Mouse (Mus musculus): ENCODE results near the gene Pafah1b2. TPM values are rescaled to one million over a fixed set of nuclear protein-coding genes. Genes with fewer than 3 reads are reported as not detected.
A peak's percentile ranks its signal among the peaks of the same experiment; 100 is the strongest.

Gene Pafah1b2
- polyA plus RNA-seq, 1 experiment from 2014 or later = 182 TPM

DNA sequence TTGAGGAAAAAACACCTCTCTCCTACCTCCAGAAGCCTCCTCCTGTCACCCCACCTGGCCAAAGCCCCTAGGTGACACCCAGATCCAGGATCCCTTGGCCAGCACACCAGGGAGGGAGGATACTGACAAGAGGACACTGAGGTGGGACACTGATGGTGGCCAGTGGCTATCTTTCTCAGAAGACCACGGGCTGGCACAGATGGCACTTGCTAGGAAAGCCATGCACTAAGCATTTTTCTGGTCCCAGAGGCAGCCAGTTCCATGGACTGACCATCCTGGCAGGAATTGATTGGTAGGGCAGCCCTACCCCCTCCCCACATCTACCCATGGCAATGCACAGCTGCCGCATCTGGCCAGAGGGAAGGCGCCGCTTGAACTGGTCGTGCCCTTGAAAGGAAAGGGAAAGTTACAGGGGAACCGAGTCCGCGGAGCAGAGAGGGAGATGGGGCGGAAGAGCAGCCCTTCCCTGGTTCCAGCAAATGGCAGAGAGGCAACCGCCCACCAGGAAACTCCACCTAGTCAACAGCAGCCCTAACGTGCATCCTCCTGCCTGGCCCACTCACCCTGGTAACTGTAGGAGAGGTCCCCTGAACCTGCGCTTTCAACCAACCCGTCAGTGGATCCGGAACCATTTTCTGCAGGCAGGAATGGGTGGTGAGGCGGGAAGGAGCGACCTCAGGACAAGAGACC, 66.2 kb downstream of the Pafah1b2 start:
- Histone ChIP-seq H3K4me1 (no peaks in the 10 kb centered on the region), H3K36me3 (peaks cover 95% of the 10 kb centered on the region), H3K9me3 (no peaks in the 10 kb centered on the region), H3K4me2 (no peak overlapping the region), H3K4me3 (no peak overlapping the region), H3K9ac (no peak overlapping the region), H3K27me3 (no peaks in the 10 kb centered on the region), H3K27ac (no peak overlapping the region)
- ATAC-seq (ENCODE audit: insufficient number of reproducible peaks, low FRiP score, low TSS enrichment, low read depth) = no peak
- 87% methylated on average over 16 of the region's 16 CpGs for WGBS

DNA sequence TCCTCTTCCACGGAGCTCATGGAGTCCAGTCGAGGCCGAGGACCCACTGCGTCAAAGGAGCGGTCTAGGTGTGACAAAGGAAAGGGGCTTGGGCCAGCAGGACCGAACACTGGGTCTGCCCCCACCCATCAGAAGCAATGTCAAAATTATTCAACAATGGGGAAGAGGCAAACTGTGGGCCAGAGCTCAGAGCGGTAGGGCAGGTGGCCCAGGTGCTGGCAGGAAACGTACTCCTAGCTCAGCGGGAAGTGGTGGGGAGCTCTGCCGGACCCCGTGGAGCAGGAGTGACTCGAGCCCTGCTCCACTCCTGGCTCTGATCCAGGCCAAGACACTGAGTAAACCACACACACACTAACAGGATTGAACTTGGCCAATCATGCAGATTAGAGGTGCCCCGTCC, 66.8 kb downstream of the Pafah1b2 start:
- H3K27me3 ChIP-seq = no peaks in the 10 kb centered on the region
- H3K9ac ChIP-seq = no peak overlapping the region
- no peak overlapping the region for H3K4me2 ChIP-seq
- no peak overlapping the region for H3K4me3 ChIP-seq
- WGBS = 83% methylated on average over 13 of the region's 13 CpGs
- H3K36me3 ChIP-seq = peaks cover 95% of the 10 kb centered on the region
- no peak overlapping the region for H3K27ac ChIP-seq
- no peaks in the 10 kb centered on the region for H3K4me1 ChIP-seq
- ATAC-seq (ENCODE audit: insufficient number of reproducible peaks, low FRiP score, low TSS enrichment, low read depth) = no peak
- H3K9me3 ChIP-seq = no peaks in the 10 kb centered on the region

DNA sequence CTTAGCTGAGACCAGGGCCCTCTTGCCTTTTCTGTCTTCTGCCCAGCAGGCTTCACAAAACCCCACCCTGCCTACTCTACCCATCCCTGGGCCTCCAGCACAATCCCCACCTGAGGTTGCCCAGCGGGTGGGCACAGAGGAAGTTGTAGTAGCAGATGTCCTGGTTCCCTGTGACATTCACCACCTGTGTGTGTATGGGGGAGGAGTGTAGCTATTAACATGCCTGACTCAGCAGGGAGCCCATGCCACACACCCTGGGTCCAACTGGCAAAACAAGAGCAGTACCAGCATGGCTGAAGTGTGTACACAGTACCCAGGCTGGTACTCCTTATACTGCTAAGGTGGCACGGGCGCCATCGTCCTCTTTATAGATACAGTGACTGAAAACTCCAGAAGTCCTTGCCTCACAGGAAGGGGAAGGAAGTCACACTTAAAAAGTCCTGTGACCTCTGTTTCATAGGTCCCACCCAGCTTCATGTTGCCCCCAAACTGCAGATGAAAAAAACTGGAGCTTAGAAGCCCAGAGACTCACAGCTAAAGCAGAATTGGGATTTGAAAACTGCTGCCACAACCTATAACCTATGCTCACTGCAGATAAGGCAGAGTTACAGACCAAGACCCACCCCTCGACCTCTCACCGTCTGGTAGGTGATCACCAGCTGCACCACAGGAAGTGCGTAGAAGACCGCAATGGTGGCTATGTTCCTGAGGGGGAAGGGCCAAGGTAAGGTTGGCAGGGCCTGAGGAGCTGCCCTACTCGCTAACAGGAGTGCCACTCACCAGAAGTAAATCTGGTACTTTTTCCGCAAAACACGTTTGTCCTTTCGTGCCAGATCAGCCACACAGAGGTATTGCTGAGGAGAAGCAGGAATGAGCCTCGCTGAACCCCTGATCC, 67.7 kb downstream of the Pafah1b2 start:
- Histone ChIP-seq H3K36me3 (peaks cover 88% of the 10 kb centered on the region), H3K4me2 (no peak overlapping the region), H3K27ac (no peak overlapping the region), H3K4me1 (no peaks in the 10 kb centered on the region), H3K4me3 (no peak overlapping the region), H3K9me3 (no peaks in the 10 kb centered on the region), H3K27me3 (no peaks in the 10 kb centered on the region), H3K9ac (no peak overlapping the region)
- ATAC-seq (ENCODE audit: insufficient number of reproducible peaks, low FRiP score, low TSS enrichment, low read depth) = no peak
- 81% methylated on average over 13 of the region's 13 CpGs for WGBS

DNA sequence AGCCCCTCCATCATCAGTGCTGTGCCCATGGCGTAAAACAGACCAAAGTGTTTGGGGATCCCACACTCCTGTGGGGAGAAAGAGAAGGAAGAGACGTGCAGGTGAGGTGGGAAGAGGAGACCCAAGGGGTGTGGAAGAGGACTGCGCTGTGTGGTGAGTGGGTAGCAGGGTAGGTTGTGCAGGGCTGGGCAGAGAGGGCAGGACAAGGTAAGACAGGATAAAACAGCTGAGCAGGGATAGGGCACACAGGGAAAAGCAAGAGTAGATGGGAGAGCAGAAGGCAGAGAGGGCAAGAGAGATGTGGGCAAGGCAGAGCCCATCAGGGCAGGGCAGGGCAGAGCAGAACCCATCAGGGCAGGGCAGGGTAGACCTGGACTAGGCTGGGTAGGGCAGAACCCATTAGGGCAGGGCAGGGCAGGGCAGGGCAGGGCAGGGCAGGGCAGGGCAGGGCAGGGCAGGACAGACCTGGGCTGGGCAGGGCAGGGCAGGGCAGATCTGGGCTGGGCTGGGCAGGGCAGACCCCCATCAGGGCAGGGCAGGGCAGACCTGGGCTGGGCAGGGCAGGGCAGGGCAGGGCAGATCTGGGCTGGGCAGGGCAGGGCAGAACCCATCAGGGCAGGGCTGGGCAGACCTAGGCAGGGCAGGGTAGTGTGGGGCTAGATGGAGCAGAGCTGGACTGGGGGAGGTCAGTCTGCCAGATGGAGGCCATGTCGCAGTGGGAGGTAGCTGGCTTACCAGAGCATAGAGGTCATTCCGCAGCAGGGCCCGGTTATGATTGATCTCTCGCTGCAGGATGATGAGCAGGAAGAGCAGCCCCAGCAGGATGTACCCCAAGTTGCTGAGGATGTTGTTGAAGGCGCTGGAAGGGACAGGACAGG, 68.6 kb downstream of the Pafah1b2 start:
- H3K4me1 ChIP-seq = no peaks in the 10 kb centered on the region
- ATAC-seq (ENCODE audit: insufficient number of reproducible peaks, low FRiP score, low TSS enrichment, low read depth) = no peak
- no peak overlapping the region for H3K27ac ChIP-seq
- peaks cover 88% of the 10 kb centered on the region for H3K36me3 ChIP-seq
- no peak overlapping the region for H3K4me3 ChIP-seq
- no peaks in the 10 kb centered on the region for H3K27me3 ChIP-seq
- no peak overlapping the region for H3K4me2 ChIP-seq
- WGBS = 89% methylated on average over 8 of the region's 8 CpGs
- no peak overlapping the region for H3K9ac ChIP-seq
- H3K9me3 ChIP-seq = no peaks in the 10 kb centered on the region

DNA sequence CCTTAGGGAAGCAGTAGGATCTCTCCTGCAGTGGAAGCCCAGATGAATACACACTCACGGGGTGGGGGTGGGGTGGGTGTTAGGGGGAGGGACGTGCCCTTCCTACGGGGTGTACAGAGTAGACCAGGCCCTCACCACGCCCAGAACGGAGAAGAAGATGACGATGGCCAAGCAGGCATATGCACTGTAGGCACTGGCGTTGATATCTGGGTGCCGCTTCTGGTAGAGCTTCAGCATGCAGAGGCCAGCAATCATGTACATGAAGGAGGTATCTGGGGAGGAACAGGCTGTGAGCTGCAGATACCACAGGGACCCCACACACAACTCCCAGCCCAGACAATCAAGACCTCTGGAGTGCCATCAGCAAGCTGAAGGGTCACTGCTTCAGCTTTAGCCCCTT, 69.6 kb downstream of the Pafah1b2 start:
- no peak overlapping the region for H3K4me2 ChIP-seq
- no peaks in the 10 kb centered on the region for H3K4me1 ChIP-seq
- H3K4me3 ChIP-seq = no peak overlapping the region
- peaks cover 89% of the 10 kb centered on the region for H3K36me3 ChIP-seq
- no peak overlapping the region for H3K27ac ChIP-seq
- no peak overlapping the region for H3K9ac ChIP-seq
- WGBS = 84% methylated on average over 8 of the region's 8 CpGs
- H3K27me3 ChIP-seq = no peaks in the 10 kb centered on the region
- ATAC-seq (ENCODE audit: insufficient number of reproducible peaks, low FRiP score, low TSS enrichment, low read depth) = no peak; the same call in 1 of the 2 replicates
- no peaks in the 10 kb centered on the region for H3K9me3 ChIP-seq

DNA sequence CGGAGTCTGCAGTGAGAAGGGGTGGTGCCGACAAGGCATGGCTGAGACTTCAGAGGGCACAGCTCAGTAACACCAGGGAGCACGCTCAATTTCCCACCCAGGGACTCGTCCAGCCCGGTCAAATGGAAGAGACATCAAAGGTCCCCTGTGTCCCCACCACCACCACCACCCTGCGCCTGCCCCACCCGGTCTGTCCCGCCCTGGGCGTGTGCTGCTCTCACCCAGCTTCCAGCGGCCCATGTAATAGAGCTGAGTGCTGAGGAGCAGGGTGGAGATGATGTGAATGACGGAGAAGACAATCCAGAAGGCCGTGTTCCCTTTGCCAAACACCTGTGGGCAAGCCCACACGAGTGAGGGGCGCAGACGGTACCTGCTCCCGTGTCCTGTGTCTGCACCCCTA, 70.0 kb downstream of the Pafah1b2 start:
- H3K4me2 ChIP-seq = no peak overlapping the region
- H3K4me1 ChIP-seq = no peaks in the 10 kb centered on the region
- WGBS = 92% methylated on average over 16 of the region's 16 CpGs
- no peak; the same call in 1 of the 2 replicates for ATAC-seq (ENCODE audit: insufficient number of reproducible peaks, low FRiP score, low TSS enrichment, low read depth)
- no peak overlapping the region for H3K4me3 ChIP-seq
- H3K27ac ChIP-seq = no peak overlapping the region
- H3K36me3 ChIP-seq = peaks cover 86% of the 10 kb centered on the region
- no peak overlapping the region for H3K9ac ChIP-seq
- H3K27me3 ChIP-seq = no peaks in the 10 kb centered on the region
- no peaks in the 10 kb centered on the region for H3K9me3 ChIP-seq

DNA sequence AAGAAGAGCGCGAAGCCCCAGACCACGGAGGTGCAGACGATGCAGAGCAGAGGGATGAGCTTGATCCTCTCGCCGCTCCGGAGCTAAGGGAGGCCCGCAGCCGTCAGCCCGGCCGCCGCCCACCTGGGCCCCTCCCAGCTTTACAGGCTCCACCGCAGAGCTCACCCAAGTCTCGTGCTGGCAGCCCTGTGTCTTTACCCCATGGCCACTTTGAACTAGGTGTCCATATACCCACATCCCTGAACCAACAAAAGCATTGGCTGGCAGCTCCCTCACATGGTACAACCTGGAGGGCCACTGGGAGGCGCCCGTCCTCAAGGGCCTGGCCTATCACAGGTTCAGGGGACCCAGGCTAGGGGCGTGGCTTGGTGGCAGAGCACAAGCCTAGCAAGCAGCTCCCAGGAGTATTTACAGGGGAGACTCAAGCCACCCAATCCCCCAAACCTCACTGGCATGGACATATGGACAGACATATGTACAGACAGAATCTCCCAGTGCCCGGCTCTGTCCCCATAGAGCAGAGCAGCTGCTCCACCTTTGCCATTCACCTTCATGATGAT, 71.1 kb downstream of the Pafah1b2 start:
- H3K36me3 ChIP-seq = peaks cover 77% of the 10 kb centered on the region
- H3K4me1 ChIP-seq = peaks cover 1% of the 10 kb centered on the region
- no peak overlapping the region for H3K4me2 ChIP-seq
- H3K27me3 ChIP-seq = no peaks in the 10 kb centered on the region
- no peaks in the 10 kb centered on the region for H3K9me3 ChIP-seq
- H3K9ac ChIP-seq = no peak overlapping the region
- WGBS = 69% methylated on average over 18 of the region's 18 CpGs
- H3K4me3 ChIP-seq = no peak overlapping the region
- no peak overlapping the region for H3K27ac ChIP-seq
- ATAC-seq (ENCODE audit: insufficient number of reproducible peaks, low FRiP score, low TSS enrichment, low read depth) = no peak

DNA sequence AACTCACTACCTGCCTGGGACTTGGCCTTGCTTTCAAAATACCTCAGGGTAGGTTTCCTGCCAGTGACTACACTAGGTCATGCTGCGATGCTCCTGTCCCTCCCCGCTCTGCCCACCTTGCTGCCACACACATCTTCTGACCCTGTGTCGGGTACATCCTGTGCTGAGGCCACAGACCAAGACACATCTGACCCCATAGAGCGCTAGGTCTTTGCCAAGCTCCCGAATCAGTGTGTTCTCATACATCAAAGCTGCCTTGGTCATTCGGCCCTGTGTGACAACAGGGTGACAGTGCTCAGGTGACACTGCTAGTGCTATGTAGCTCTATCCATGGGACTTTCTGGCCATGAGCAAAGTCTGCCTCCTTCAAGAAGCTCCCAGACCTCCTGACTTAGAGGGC, 72.7 kb downstream of the Pafah1b2 start:
- Histone ChIP-seq H3K9me3 (no peaks in the 10 kb centered on the region), H3K9ac (no peak overlapping the region), H3K27me3 (no peaks in the 10 kb centered on the region), H3K4me2 (no peak overlapping the region), H3K4me3 (no peak overlapping the region), H3K4me1 (peaks cover 9% of the 10 kb centered on the region), H3K27ac (no peak overlapping the region), H3K36me3 (peaks cover 61% of the 10 kb centered on the region)
- WGBS = 90% methylated on average over 6 of the region's 6 CpGs
- ATAC-seq (ENCODE audit: insufficient number of reproducible peaks, low FRiP score, low TSS enrichment, low read depth) = no peak

DNA sequence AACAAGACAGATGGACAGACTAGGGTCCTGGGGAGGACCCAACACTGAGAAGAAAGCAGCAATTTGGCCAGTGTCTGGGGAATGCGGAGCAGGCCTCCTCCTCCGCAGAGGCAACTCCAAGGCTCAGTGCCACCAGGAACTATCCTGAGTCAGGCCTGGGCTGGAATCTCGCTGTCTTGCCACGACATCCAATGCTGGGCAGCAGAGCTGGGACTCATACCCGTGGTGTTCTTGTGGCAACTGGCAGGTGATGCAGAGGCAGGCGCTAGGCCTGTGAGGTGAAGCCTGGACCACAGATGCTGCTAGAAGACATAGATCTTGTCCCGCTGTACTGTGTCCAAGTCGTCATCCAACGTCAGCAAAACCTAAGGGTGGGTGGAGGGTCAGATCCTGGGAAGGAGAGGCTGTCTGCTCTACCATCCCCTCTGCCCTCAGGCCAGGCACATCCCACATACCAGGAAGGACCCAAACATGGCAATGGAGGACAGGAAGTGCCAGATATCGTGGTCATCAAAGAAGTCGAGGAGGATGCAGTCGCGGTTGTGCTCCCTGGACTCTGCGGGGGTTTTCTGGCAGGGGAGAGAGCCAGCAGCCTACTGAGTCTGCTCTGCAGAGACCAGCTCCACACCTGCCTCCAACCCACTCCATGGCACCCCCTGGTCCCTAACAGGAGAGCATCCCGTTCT, 73.4 kb downstream of the Pafah1b2 start:
- Histone ChIP-seq H3K27ac (no peak overlapping the region), H3K36me3 (peaks cover 54% of the 10 kb centered on the region), H3K27me3 (no peaks in the 10 kb centered on the region), H3K4me3 (no peak overlapping the region), H3K4me1 (peaks cover 9% of the 10 kb centered on the region), H3K9me3 (no peaks in the 10 kb centered on the region), H3K9ac (no peak overlapping the region), H3K4me2 (no peak overlapping the region)
- WGBS = 88% methylated on average over 15 of the region's 15 CpGs
- no peak for ATAC-seq (ENCODE audit: insufficient number of reproducible peaks, low FRiP score, low TSS enrichment, low read depth)

DNA sequence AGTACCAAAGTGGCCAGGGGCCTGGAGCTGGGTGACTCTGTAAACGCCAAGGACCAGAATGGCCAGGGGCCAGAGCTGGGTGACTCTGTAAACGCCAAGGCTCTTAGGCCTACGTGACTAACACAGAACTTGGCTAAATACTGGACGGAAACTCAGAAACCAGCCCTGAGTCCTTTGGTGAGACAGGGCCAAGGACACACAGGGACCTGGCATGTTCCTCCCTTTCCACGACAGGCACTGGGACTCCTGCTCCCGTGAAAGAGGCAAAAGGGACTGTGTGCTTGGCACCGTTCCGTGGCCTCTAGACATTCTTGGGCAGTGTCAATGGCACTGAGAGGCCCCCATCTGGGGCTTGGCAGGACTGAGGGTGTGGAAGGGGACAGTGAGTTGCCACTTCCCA, 74.4 kb downstream of the Pafah1b2 start:
- WGBS = 92% methylated on average over 8 of the region's 8 CpGs
- peaks cover 46% of the 10 kb centered on the region for H3K36me3 ChIP-seq
- no peaks in the 10 kb centered on the region for H3K9me3 ChIP-seq
- no peak overlapping the region for H3K4me2 ChIP-seq
- peaks cover 12% of the 10 kb centered on the region for H3K4me1 ChIP-seq
- H3K27ac ChIP-seq = no peak overlapping the region
- ATAC-seq (ENCODE audit: insufficient number of reproducible peaks, low FRiP score, low TSS enrichment, low read depth) = no peak
- no peak overlapping the region for H3K9ac ChIP-seq
- H3K27me3 ChIP-seq = no peaks in the 10 kb centered on the region
- H3K4me3 ChIP-seq = no peak overlapping the region

DNA sequence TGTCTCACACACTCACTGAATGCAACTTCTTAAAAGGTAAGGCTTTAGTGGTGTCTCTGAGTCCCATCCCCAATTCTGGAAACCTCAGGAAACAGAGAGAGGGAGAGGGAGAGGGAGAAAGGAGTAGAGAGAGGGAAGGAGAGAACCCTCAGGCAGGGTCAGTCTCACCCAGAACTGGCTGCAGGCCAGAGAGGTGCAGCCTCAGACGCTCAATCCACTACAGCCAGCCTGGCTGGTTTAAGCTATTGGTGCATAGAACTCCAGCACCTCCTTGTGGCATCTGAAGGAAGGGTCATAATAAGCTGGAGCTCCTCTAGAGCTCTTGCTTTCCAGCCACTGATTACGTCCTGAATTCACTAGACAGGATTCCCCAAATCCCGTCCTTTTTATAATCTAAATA, 75.6 kb downstream of the Pafah1b2 start:
- H3K9me3 ChIP-seq = no peaks in the 10 kb centered on the region
- H3K4me1 ChIP-seq = peaks cover 18% of the 10 kb centered on the region
- no peaks in the 10 kb centered on the region for H3K27me3 ChIP-seq
- peaks cover 34% of the 10 kb centered on the region for H3K36me3 ChIP-seq
- no peak overlapping the region for H3K9ac ChIP-seq
- no peak overlapping the region for H3K4me3 ChIP-seq
- 10% methylated on average over 3 of the region's 3 CpGs for whole genome bisulfite sequencing
- H3K4me2 ChIP-seq = no peak overlapping the region
- ATAC-seq (ENCODE audit: insufficient number of reproducible peaks, low FRiP score, low TSS enrichment, low read depth) = no peak
- H3K27ac ChIP-seq = peak overlapping the region; percentile 27; the same call in 1 of the 2 replicates
